Mouse (Mus musculus) brain, embryonic 14.5 days (tissue): ENCODE measurements at regions not wholly inside any gene's neighbourhood (a gene's known extent, or its start where the extent isn't known, plus 50 kb on each side); places are given as distances from the start of the nearest gene placed in this dataset.

Source experiments
- CTCF ChIP-seq: fragments of 200-500 bp; IDR thresholded peaks from 2 replicates; pipeline ENCODE4 v1.5.1; 2012; ENCODE audit warnings: inconsistent platforms, mild to moderate bottlenecking, moderate library complexity, borderline replicate concordance; ENCODE audit not compliant: insufficient read depth, insufficient read length; ENCODE audit errors: extremely low read depth
- POLR2A ChIP-seq: fragments of 200-500 bp; IDR thresholded peaks from 2 replicates; pipeline ENCODE4 v1.6.1; 2012; ENCODE audit warnings: mild to moderate bottlenecking, inconsistent platforms, borderline replicate concordance; ENCODE audit not compliant: poor library complexity, insufficient read depth, insufficient read length, severe bottlenecking; ENCODE audit errors: extremely low read depth

GRCm38 (mm10) chr3:50657890-50658289 lies 214.5 kb upstream of the Slc7a11 start:
- TF ChIP-seq CTCF (no peak), POLR2A (no peak)
